Mouse (Mus musculus) MEL (cell line): ENCODE measurements around the gene 1700025B11Rik. TPM values are rescaled to one million over a fixed set of nuclear protein-coding genes. Genes with fewer than 3 reads are reported as not detected.

Experiments used
- DNase-seq: peaks from one replicate; pipeline ENCODE4 v3.0.0; 2011; ENCODE audit warnings: low read depth, low spot score
- H3K27ac ChIP-seq: 2 replicates; pipeline ENCODE4 v1.5.1; 2012; ENCODE audit warnings: low read depth, mild to moderate bottlenecking, control low read depth, low read length, moderate library complexity; ENCODE audit not compliant: control insufficient read depth
- H3K27me3 ChIP-seq, 2 experiments: fragments of 150-350 bp in 1 of 2; sonication (generic) in 1 of 2; 2 replicates each; pipeline ENCODE4 v1.6.1; 2012; ENCODE audit warnings: low read length in 2 of 2, mild to moderate bottlenecking in 2 of 2, improper control_type of control experiment in 1 of 2, moderate library complexity in 1 of 2; ENCODE audit not compliant: insufficient read depth in 2 of 2, control insufficient read depth in 1 of 2
- H3K36me3 ChIP-seq, 2 experiments: 2 replicates each; pipeline ENCODE4 v1.6.1; 2012 to 2014; ENCODE audit warnings: low read length in 2 of 2, improper control_type of control experiment in 1 of 2, inconsistent platforms in 1 of 2, mild to moderate bottlenecking in 1 of 2; ENCODE audit not compliant: insufficient read depth in 2 of 2, control insufficient read depth in 1 of 2
- H3K4me1 ChIP-seq, 2 experiments: fragments of 150-350 bp in 1 of 2; sonication (generic) in 1 of 2; 2 replicates each; pipeline ENCODE4 v1.6.1; 2012; ENCODE audit warnings: low read length in 2 of 2, improper control_type of control experiment in 1 of 2, mild to moderate bottlenecking in 1 of 2; ENCODE audit not compliant: insufficient read depth in 2 of 2, control insufficient read depth in 1 of 2
- H3K4me3 ChIP-seq, 2 experiments: fragments of 150-350 bp in 1 of 2; sonication (generic) in 1 of 2; 2 replicates each; pipeline ENCODE4 v1.5.1; 2012; ENCODE audit warnings: low read depth in 2 of 2, low read length in 2 of 2, mild to moderate bottlenecking in 2 of 2, moderate library complexity in 2 of 2, control low read depth in 1 of 2, improper control_type of control experiment in 1 of 2; ENCODE audit not compliant: control insufficient read depth in 1 of 2, insufficient read depth in 1 of 2
- H3K79me2 ChIP-seq: 2 replicates; pipeline ENCODE4 v1.6.1; 2012; ENCODE audit warnings: mild to moderate bottlenecking, low read length, moderate library complexity; ENCODE audit not compliant: control insufficient read depth, poor library complexity, insufficient read depth
- H3K9ac ChIP-seq: 2 replicates; pipeline ENCODE4 v1.6.1; 2012; ENCODE audit warnings: low read depth, mild to moderate bottlenecking, control low read depth, low read length, moderate library complexity; ENCODE audit not compliant: control insufficient read depth, poor library complexity, severe bottlenecking
- H3K9me3 ChIP-seq: fragments of 150-350 bp; sonication (generic); replicated peaks from 2 replicates; pipeline ENCODE4 v1.6.1; 2012; ENCODE audit warnings: mild to moderate bottlenecking, low read length, improper control_type of control experiment, moderate library complexity; ENCODE audit not compliant: insufficient read depth
- BHLHE40 ChIP-seq: IDR thresholded peaks from 2 replicates; pipeline ENCODE4 v1.6.1; 2012; ENCODE audit warnings: low read depth, mild to moderate bottlenecking, inconsistent platforms, low read length, improper control_type of control experiment, borderline replicate concordance
- CTCF ChIP-seq, 3 experiments: IDR thresholded peaks in 2 of 3; conservative IDR thresholded peaks in 1 of 3; 2 replicates each; pipeline ENCODE4 v1.5.1; 2011 to 2012; ENCODE audit warnings: low read length in 3 of 3, low read depth in 2 of 3, mild to moderate bottlenecking in 2 of 3, improper control_type of control experiment in 1 of 3, inconsistent platforms in 1 of 3, mixed read lengths in 1 of 3, moderate library complexity in 1 of 3; ENCODE audit not compliant: control insufficient read depth in 1 of 3, insufficient read depth in 1 of 3, poor library complexity in 1 of 3, severe bottlenecking in 1 of 3
- E2F4 ChIP-seq: IDR thresholded peaks from 2 replicates; pipeline ENCODE4 v1.6.1; 2011; ENCODE audit warnings: low read depth, low read length, improper control_type of control experiment, borderline replicate concordance
- EP300 ChIP-seq, 2 experiments: IDR thresholded peaks; 2 replicates each; pipeline ENCODE4 v1.6.1; 2011; ENCODE audit warnings: improper control_type of control experiment in 2 of 2, low read length in 2 of 2, low read depth in 1 of 2, mild to moderate bottlenecking in 1 of 2
- ETS1 ChIP-seq: IDR thresholded peaks from 2 replicates; pipeline ENCODE4 v1.6.1; 2012; ENCODE audit warnings: low read depth, mild to moderate bottlenecking, inconsistent platforms, low read length, improper control_type of control experiment, moderate library complexity
- GATA1 ChIP-seq: IDR thresholded peaks from 2 replicates; pipeline ENCODE4 v1.6.1; 2011; ENCODE audit warnings: low read depth, low read length, improper control_type of control experiment
- HCFC1 ChIP-seq: IDR thresholded peaks from 2 replicates; pipeline ENCODE4 v1.6.1; 2012; ENCODE audit warnings: low read depth, mild to moderate bottlenecking, inconsistent platforms, low read length, improper control_type of control experiment, moderate library complexity
- JUND ChIP-seq: IDR thresholded peaks from 2 replicates; pipeline ENCODE4 v1.6.1; 2011; ENCODE audit warnings: low read depth, mild to moderate bottlenecking, improper control_type of control experiment, low read length
- MAFK ChIP-seq: IDR thresholded peaks from 2 replicates; pipeline ENCODE4 v1.6.1; 2011; ENCODE audit warnings: low read depth, mild to moderate bottlenecking, low read length, improper control_type of control experiment, borderline replicate concordance
- MAX ChIP-seq: IDR thresholded peaks from 2 replicates; pipeline ENCODE4 v1.6.1; 2011; ENCODE audit warnings: low read length, improper control_type of control experiment
- MYC ChIP-seq: IDR thresholded peaks from 2 replicates; pipeline ENCODE4 v1.6.1; 2011; ENCODE audit warnings: low read depth, mild to moderate bottlenecking, low read length, improper control_type of control experiment, moderate library complexity
- NELFE ChIP-seq: IDR thresholded peaks from 2 replicates; pipeline ENCODE4 v1.6.1; 2011; ENCODE audit warnings: low read depth, low read length, improper control_type of control experiment
- POLR2AphosphoS2 ChIP-seq: IDR thresholded peaks from 2 replicates; pipeline ENCODE4 v1.6.1; 2011; ENCODE audit warnings: low read length, improper control_type of control experiment
- RAD21 ChIP-seq: IDR thresholded peaks from 2 replicates; pipeline ENCODE4 v1.6.1; 2011; ENCODE audit warnings: mild to moderate bottlenecking, low read depth, low read length, improper control_type of control experiment
- RCOR1 ChIP-seq: IDR thresholded peaks from 2 replicates; pipeline ENCODE4 v1.6.1; 2012; ENCODE audit warnings: low read depth, mild to moderate bottlenecking, inconsistent platforms, low read length, improper control_type of control experiment
- SMC3 ChIP-seq: IDR thresholded peaks from 2 replicates; pipeline ENCODE4 v1.6.1; 2011; ENCODE audit warnings: low read depth, low read length, improper control_type of control experiment
- TAL1 ChIP-seq: IDR thresholded peaks from 2 replicates; pipeline ENCODE4 v1.6.1; 2012; ENCODE audit warnings: mild to moderate bottlenecking, inconsistent platforms, low read length, moderate library complexity, mixed read lengths
- TCF12 ChIP-seq: IDR thresholded peaks from 2 replicates; pipeline ENCODE4 v1.6.1; 2014; ENCODE audit warnings: low read depth, mild to moderate bottlenecking, inconsistent platforms, low read length, improper control_type of control experiment, moderate library complexity
- USF2 ChIP-seq, 2 experiments: IDR thresholded peaks; 2 replicates each; pipeline ENCODE4 v1.6.1; 2011 to 2012; ENCODE audit warnings: improper control_type of control experiment in 2 of 2, low read length in 2 of 2, borderline replicate concordance in 1 of 2, inconsistent platforms in 1 of 2, low read depth in 1 of 2, mild to moderate bottlenecking in 1 of 2; ENCODE audit not compliant: insufficient read depth in 1 of 2
- ZC3H11A ChIP-seq: IDR thresholded peaks from 2 replicates; pipeline ENCODE4 v1.6.1; 2012; ENCODE audit warnings: low read depth, mild to moderate bottlenecking, inconsistent platforms, low read length, improper control_type of control experiment
- ZKSCAN1 ChIP-seq: IDR thresholded peaks from 2 replicates; pipeline ENCODE4 v1.6.1; 2012; ENCODE audit warnings: low read depth, mild to moderate bottlenecking, inconsistent platforms, low read length, improper control_type of control experiment, moderate library complexity
- ZMIZ1 ChIP-seq: IDR thresholded peaks from 2 replicates; pipeline ENCODE4 v1.6.1; 2012; ENCODE audit warnings: low read depth, mild to moderate bottlenecking, inconsistent platforms, low read length, improper control_type of control experiment, moderate library complexity
- polyA plus RNA-seq, 2 experiments: library from polyadenylated mRNA; stranded (reverse) in 1 of 2; unstranded in 1 of 2; fragments of >175 nt in 1 of 2; fragments of >200 nt in 1 of 2; gene quantifications; 2 replicates each; pipeline versions ENCODE4 v1.2.1 to v1.2.4; 2012; ENCODE audit warnings: low replicate concordance in 2 of 2, low read depth in 1 of 2; ENCODE audit not compliant: insufficient read length in 2 of 2, insufficient read depth in 1 of 2, missing spikeins in 1 of 2
- total RNA-seq: library from RNA; depleted of rRNA; stranded (reverse); fragments of 300-350 nt; gene quantifications from 2 replicates; pipeline ENCODE4 v1.2.3, GENCODE M21; 2012

1700025B11Rik gene
- total and polyA plus RNA-seq, 3 experiments: not detected

GRCm38 (mm10) chr15:77598429-77598828 lies 36.7 kb upstream of the 1700025B11Rik start:
- Histone ChIP-seq H3K4me3 (no peak overlapping the region), H3K36me3 (no peaks in the 10 kb centered on the region), H3K79me2 (no peaks in the 10 kb centered on the region), H3K4me1 (no peaks in the 10 kb centered on the region), H3K27me3 (no peaks in the 10 kb centered on the region), H3K27ac (no peak overlapping the region), H3K9me3 (no peaks in the 10 kb centered on the region), H3K9ac (no peak overlapping the region)
- no peak for DNase-seq
- TF ChIP-seq GATA1 (no peak), HCFC1 (no peak), POLR2AphosphoS2 (no peak), RCOR1 (no peak), CTCF (IDR thresholded peaks at IDR 0.05 in 2 of 3, conservative IDR thresholded peaks at IDR 0.05 in 1 of 3; ENCODE audit: control insufficient read depth in 1 of 3, insufficient read depth in 1 of 3, low read depth in 2 of 3, low read length in 3 of 3, poor library complexity in 1 of 3, severe bottlenecking in 1 of 3) (no peak), ZC3H11A (no peak), MYC (no peak), MAX (no peak), NELFE (no peak)

- Histone ChIP-seq H3K9me3 (no peaks in the 10 kb centered on the region), H3K36me3 (no peaks in the 10 kb centered on the region), H3K27ac (no peak within 1 kb of the TSS), H3K4me3 (peak within 1 kb of the TSS; percentile 59 to 81), H3K27me3 (no peaks in the 10 kb centered on the region), H3K9ac (peak within 1 kb of the TSS; percentile 50; the same call in 1 of the 2 replicates), H3K79me2 (no peaks in the 10 kb centered on the region), H3K4me1 (no peaks in the 10 kb centered on the region)
- peak; percentile 18 for DNase-seq
- TF ChIP-seq RAD21 (no peak), JUND (no peak), ZMIZ1 (no peak), MYC (no peak), BHLHE40 (no peak), MAFK (no peak), E2F4 (no peak), EP300 (IDR thresholded peaks at IDR 0.05; ENCODE audit: low read depth in 1 of 2, low read length in 2 of 2) (no peak), HCFC1 (no peak), GATA1 (no peak), CTCF (IDR thresholded peaks at IDR 0.05 in 2 of 3, conservative IDR thresholded peaks at IDR 0.05 in 1 of 3; ENCODE audit: control insufficient read depth in 1 of 3, insufficient read depth in 1 of 3, low read depth in 2 of 3, low read length in 3 of 3, poor library complexity in 1 of 3, severe bottlenecking in 1 of 3) (no peak), ETS1 (no peak), SMC3 (no peak), TCF12 (no peak), TAL1 (no peak), USF2 (IDR thresholded peaks at IDR 0.05; ENCODE audit: borderline replicate concordance in 1 of 2, insufficient read depth in 1 of 2, low read depth in 1 of 2, low read length in 2 of 2) (no peak), ZKSCAN1 (no peak)
These were observed 34.3 kb upstream of the 1700025B11Rik start, which contains the start of gene Apol10b for GRCm38 (mm10) chr15:77595961-77596360. TSS of gene Apol10b (minus strand) at chr15:77596125.
